Mouse (Mus musculus) monocyte, adult 5-6 weeks (primary cell): ENCODE measurements around the gene Maats1. TPM values are rescaled to one million over a fixed set of nuclear protein-coding genes. Genes with fewer than 3 reads are reported as not detected.

ENCODE experiments used
- ATAC-seq: fragments of 153-309, 156-312 bp; replicated peaks from 2 replicates; pipeline ENCODE4 v1.8.0; 2017; ENCODE audit warnings: mild to moderate bottlenecking; ENCODE audit not compliant: low TSS enrichment, insufficient number of reproducible peaks, severe bottlenecking, poor library complexity, low FRiP score
- total RNA-seq: library from RNA; stranded (forward); fragments of 200-1000, 200-491, 200-594 nt; gene quantifications from 3 replicates; pipeline ENCODE4 v1.2.3, GENCODE M21; 2017

The Maats1 gene
- 0.21 TPM in 1 of 3 replicates, not detected in the others for total RNA-seq

- peak; percentile 58; the same call in 1 of the 2 replicates for ATAC-seq
These were observed at the start of gene Maats1 for GRCm38 (mm10) chr16:38341396-38342324. Gene Maats1, minus strand, starts transcription at chr16:38342143.

GRCm38 (mm10) chr16:38390322-38390721, 48.4 kb upstream of the Maats1 start:
- ATAC-seq = no peak

- ATAC-seq = no peak
These were observed 47.4 kb upstream of the Maats1 start for GRCm38 (mm10) chr16:38389284-38389893.

GRCm38 (mm10) chr16:38388757-38389156, 46.8 kb upstream of the Maats1 start:
- no peak for ATAC-seq

- no peak for ATAC-seq
These were observed 45.4 kb upstream of the Maats1 start for GRCm38 (mm10) chr16:38387389-38387788.

- ATAC-seq = no peak
These were observed 43.8 kb upstream of the Maats1 start for GRCm38 (mm10) chr16:38385700-38386099.

- no peak for ATAC-seq
These were observed 43.3 kb upstream of the Maats1 start for GRCm38 (mm10) chr16:38385184-38385634.

- ATAC-seq = no peak
These were observed 41.7 kb upstream of the Maats1 start for GRCm38 (mm10) chr16:38383683-38384082.

- no peak for ATAC-seq
These were observed 38.0 kb upstream of the Maats1 start for GRCm38 (mm10) chr16:38379926-38380325.

- no peak for ATAC-seq
These were observed 37.5 kb upstream of the Maats1 start for GRCm38 (mm10) chr16:38379493-38379892.

GRCm38 (mm10) chr16:38379088-38379487, 37.1 kb upstream of the Maats1 start:
- no peak for ATAC-seq

GRCm38 (mm10) chr16:38378591-38378990, 36.6 kb upstream of the Maats1 start:
- ATAC-seq = no peak

- no peak for ATAC-seq
These were observed 35.6 kb upstream of the Maats1 start for GRCm38 (mm10) chr16:38377546-38377945.

GRCm38 (mm10) chr16:38376841-38377249, 34.9 kb upstream of the Maats1 start:
- ATAC-seq = peak; percentile 41; the same call in 1 of the 2 replicates

GRCm38 (mm10) chr16:38376163-38376840, 34.4 kb upstream of the Maats1 start:
- ATAC-seq = peak; percentile 63

GRCm38 (mm10) chr16:38375182-38375581, 33.2 kb upstream of the Maats1 start:
- no peak for ATAC-seq

GRCm38 (mm10) chr16:38374379-38375140, 32.6 kb upstream of the Maats1 start:
- no peak for ATAC-seq

- ATAC-seq = no peak
These were observed 32.0 kb upstream of the Maats1 start for GRCm38 (mm10) chr16:38373941-38374340.

GRCm38 (mm10) chr16:38373439-38373838, 31.5 kb upstream of the Maats1 start:
- no peak for ATAC-seq
